Mouse (Mus musculus): ENCODE data around the gene Ttll13. TPM values are rescaled to one million over a fixed set of nuclear protein-coding genes. Genes with fewer than 3 reads are reported as not detected.

Gene Ttll13
- polyA plus RNA-seq, 1 experiment from 2014 or later, result 0.53 TPM

- DNase-seq (ENCODE audit: low spot score, missing footprints), result no peak
- H3K36me3 ChIP-seq (ENCODE audit: control insufficient read depth, insufficient read depth, low read length), result no peaks in the 10 kb centered on the region
- H3K9ac ChIP-seq (ENCODE audit: low read length), result no peak overlapping the region
- no peak for ATAC-seq (ENCODE audit: low FRiP score)
- H3K9me3 ChIP-seq (ENCODE audit: control insufficient read depth, low read length), result no peaks in the 10 kb centered on the region
- no peak overlapping the region for H3K4me3 ChIP-seq (ENCODE audit: low read depth, low read length)
- no peak overlapping the region for H3K27ac ChIP-seq (ENCODE audit: low read depth, low read length)
- no peaks in the 10 kb centered on the region; the same call in 1 of the 2 replicates for H3K4me1 ChIP-seq (ENCODE audit: control insufficient read depth, insufficient read depth, low read length)
- H3K4me2 ChIP-seq, result no peak overlapping the region
- H3K27me3 ChIP-seq (ENCODE audit: control insufficient read depth, insufficient read depth, low read length), result no peaks in the 10 kb centered on the region
- 80% methylated on average over 10 of the region's 10 CpGs for WGBS
Measured at GRCm38 (mm10) chr7:80208738-80209430, 37.3 kb upstream of the Ttll13 start.

- no peaks in the 10 kb centered on the region for H3K9me3 ChIP-seq (ENCODE audit: control insufficient read depth, low read length)
- DNase-seq (ENCODE audit: low spot score, missing footprints) (peak; percentile 37), ATAC-seq (ENCODE audit: low FRiP score) (no peak)
- H3K4me3 ChIP-seq (ENCODE audit: low read depth, low read length), result no peak overlapping the region
- H3K36me3 ChIP-seq (ENCODE audit: control insufficient read depth, insufficient read depth, low read length), result no peaks in the 10 kb centered on the region
- H3K27ac ChIP-seq (ENCODE audit: low read depth, low read length), result no peak overlapping the region
- H3K4me2 ChIP-seq, result no peak overlapping the region
- no peak overlapping the region for H3K9ac ChIP-seq (ENCODE audit: low read length)
- no peaks in the 10 kb centered on the region; the same call in 1 of the 2 replicates for H3K4me1 ChIP-seq (ENCODE audit: control insufficient read depth, insufficient read depth, low read length)
- WGBS, result 81% methylated on average over 6 of the region's 6 CpGs
- H3K27me3 ChIP-seq (ENCODE audit: control insufficient read depth, insufficient read depth, low read length), result no peaks in the 10 kb centered on the region
Measured at GRCm38 (mm10) chr7:80209669-80210068, 36.5 kb upstream of the Ttll13 start.

GRCm38 (mm10) chr7:80210982-80211381, 35.2 kb upstream of the Ttll13 start:
- no peaks in the 10 kb centered on the region for H3K9me3 ChIP-seq (ENCODE audit: control insufficient read depth, low read length)
- no peaks in the 10 kb centered on the region for H3K4me1 ChIP-seq (ENCODE audit: control insufficient read depth, insufficient read depth, low read length)
- H3K4me2 ChIP-seq, result no peak overlapping the region
- no peak overlapping the region for H3K9ac ChIP-seq (ENCODE audit: low read length)
- H3K27ac ChIP-seq (ENCODE audit: low read depth, low read length), result no peak overlapping the region
- no peaks in the 10 kb centered on the region for H3K36me3 ChIP-seq (ENCODE audit: control insufficient read depth, insufficient read depth, low read length)
- no peak overlapping the region for H3K4me3 ChIP-seq (ENCODE audit: low read depth, low read length)
- no peaks in the 10 kb centered on the region for H3K27me3 ChIP-seq (ENCODE audit: control insufficient read depth, insufficient read depth, low read length)
- ATAC-seq (ENCODE audit: low FRiP score), result no peak
- peak; percentile 71 for DNase-seq (ENCODE audit: low spot score, missing footprints)
- WGBS, result 90% methylated on average over 4 of the region's 4 CpGs

GRCm38 (mm10) chr7:80213604-80214003, 32.6 kb upstream of the Ttll13 start:
- Histone ChIP-seq H3K4me1 (ENCODE audit: control insufficient read depth, insufficient read depth, low read length) (no peaks in the 10 kb centered on the region), H3K27ac (ENCODE audit: low read depth, low read length) (no peak overlapping the region), H3K36me3 (ENCODE audit: control insufficient read depth, insufficient read depth, low read length) (peaks cover 3% of the 10 kb centered on the region; the same call in 1 of the 2 replicates), H3K9ac (ENCODE audit: low read length) (no peak overlapping the region), H3K4me2 (no peak overlapping the region), H3K9me3 (ENCODE audit: control insufficient read depth, low read length) (no peaks in the 10 kb centered on the region), H3K27me3 (ENCODE audit: control insufficient read depth, insufficient read depth, low read length) (no peaks in the 10 kb centered on the region), H3K4me3 (ENCODE audit: low read depth, low read length) (no peak overlapping the region)
- WGBS, result 93% methylated on average over 7 of the region's 7 CpGs
- DNase-seq (ENCODE audit: low spot score, missing footprints), result no peak
- ATAC-seq (ENCODE audit: low FRiP score), result no peak

GRCm38 (mm10) chr7:80214459-80214858, 31.7 kb upstream of the Ttll13 start:
- no peak for ATAC-seq (ENCODE audit: low FRiP score)
- H3K27ac ChIP-seq (ENCODE audit: low read depth, low read length), result no peak overlapping the region
- WGBS, result 71% methylated on average over 8 of the region's 8 CpGs

GRCm38 (mm10) chr7:80215398-80215797, 30.8 kb upstream of the Ttll13 start:
- H3K4me2 ChIP-seq, result no peak overlapping the region
- H3K36me3 ChIP-seq (ENCODE audit: control insufficient read depth, insufficient read depth, low read length), result peaks cover 15% of the 10 kb centered on the region
- no peak overlapping the region for H3K27ac ChIP-seq (ENCODE audit: low read depth, low read length)
- ATAC-seq (ENCODE audit: low FRiP score) (peak; percentile 79), DNase-seq (ENCODE audit: low spot score, missing footprints) (peak; percentile 97)
- no peaks in the 10 kb centered on the region for H3K9me3 ChIP-seq (ENCODE audit: control insufficient read depth, low read length)
- no peaks in the 10 kb centered on the region for H3K4me1 ChIP-seq (ENCODE audit: control insufficient read depth, insufficient read depth, low read length)
- 0 out of 2 replicates have a peak overlapping the region, but pooled peaks have one; percentile 10 for H3K9ac ChIP-seq (ENCODE audit: low read length)
- no peak overlapping the region for H3K4me3 ChIP-seq (ENCODE audit: low read depth, low read length)
- no peaks in the 10 kb centered on the region for H3K27me3 ChIP-seq (ENCODE audit: control insufficient read depth, insufficient read depth, low read length)
- 14% methylated on average over 4 of the region's 4 CpGs for WGBS

More at GRCm38 (mm10) chr7:80214459-80214858, 31.7 kb upstream of the Ttll13 start:
- Histone ChIP-seq H3K4me1 (ENCODE audit: control insufficient read depth, insufficient read depth, low read length) (no peaks in the 10 kb centered on the region), H3K9me3 (ENCODE audit: control insufficient read depth, low read length) (no peaks in the 10 kb centered on the region), H3K36me3 (ENCODE audit: control insufficient read depth, insufficient read depth, low read length) (peaks cover 8% of the 10 kb centered on the region), H3K4me2 (no peak overlapping the region), H3K27me3 (ENCODE audit: control insufficient read depth, insufficient read depth, low read length) (no peaks in the 10 kb centered on the region), H3K9ac (ENCODE audit: low read length) (no peak overlapping the region), H3K4me3 (ENCODE audit: low read depth, low read length) (no peak overlapping the region)
- DNase-seq (ENCODE audit: low spot score, missing footprints), result no peak

- no peaks in the 10 kb centered on the region for H3K9me3 ChIP-seq (ENCODE audit: control insufficient read depth, low read length)
- peaks cover 17% of the 10 kb centered on the region for H3K36me3 ChIP-seq (ENCODE audit: control insufficient read depth, insufficient read depth, low read length)
- WGBS, result 84% methylated on average over 8 of the region's 8 CpGs
- H3K4me3 ChIP-seq (ENCODE audit: low read depth, low read length), result no peak overlapping the region
- H3K4me1 ChIP-seq (ENCODE audit: control insufficient read depth, insufficient read depth, low read length), result no peaks in the 10 kb centered on the region
- H3K27ac ChIP-seq (ENCODE audit: low read depth, low read length), result no peak overlapping the region
- H3K4me2 ChIP-seq, result no peak overlapping the region
- ATAC-seq (ENCODE audit: low FRiP score), result no peak
- H3K27me3 ChIP-seq (ENCODE audit: control insufficient read depth, insufficient read depth, low read length), result no peaks in the 10 kb centered on the region
- no peak overlapping the region for H3K9ac ChIP-seq (ENCODE audit: low read length)
- DNase-seq (ENCODE audit: low spot score, missing footprints), result no peak
Measured at GRCm38 (mm10) chr7:80216566-80216965, 29.6 kb upstream of the Ttll13 start.

GRCm38 (mm10) chr7:80218666-80219065, 27.5 kb upstream of the Ttll13 start:
- Histone ChIP-seq H3K9me3 (ENCODE audit: control insufficient read depth, low read length) (no peaks in the 10 kb centered on the region), H3K4me3 (ENCODE audit: low read depth, low read length) (no peak overlapping the region), H3K4me2 (no peak overlapping the region), H3K27me3 (ENCODE audit: control insufficient read depth, insufficient read depth, low read length) (no peaks in the 10 kb centered on the region), H3K4me1 (ENCODE audit: control insufficient read depth, insufficient read depth, low read length) (no peaks in the 10 kb centered on the region), H3K9ac (ENCODE audit: low read length) (no peak overlapping the region), H3K27ac (ENCODE audit: low read depth, low read length) (no peak overlapping the region), H3K36me3 (ENCODE audit: control insufficient read depth, insufficient read depth, low read length) (peaks cover 19% of the 10 kb centered on the region)
- ATAC-seq (ENCODE audit: low FRiP score) (no peak), DNase-seq (ENCODE audit: low spot score, missing footprints) (no peak)
- WGBS, result 93% methylated on average over 9 of the region's 9 CpGs

- Histone ChIP-seq H3K9ac (ENCODE audit: low read length) (no peak overlapping the region), H3K4me1 (ENCODE audit: control insufficient read depth, insufficient read depth, low read length) (no peaks in the 10 kb centered on the region), H3K27ac (ENCODE audit: low read depth, low read length) (no peak overlapping the region), H3K36me3 (ENCODE audit: control insufficient read depth, insufficient read depth, low read length) (peaks cover 27% of the 10 kb centered on the region), H3K4me2 (no peak overlapping the region), H3K9me3 (ENCODE audit: control insufficient read depth, low read length) (no peaks in the 10 kb centered on the region), H3K27me3 (ENCODE audit: control insufficient read depth, insufficient read depth, low read length) (no peaks in the 10 kb centered on the region), H3K4me3 (ENCODE audit: low read depth, low read length) (no peak overlapping the region)
- ATAC-seq (ENCODE audit: low FRiP score) (no peak), DNase-seq (ENCODE audit: low spot score, missing footprints) (no peak)
- 95% methylated on average over 9 of the region's 9 CpGs for WGBS
Measured at GRCm38 (mm10) chr7:80220237-80220797, 25.9 kb upstream of the Ttll13 start.
